Mouse (Mus musculus): ENCODE results near the gene Abtb2.

DNA sequence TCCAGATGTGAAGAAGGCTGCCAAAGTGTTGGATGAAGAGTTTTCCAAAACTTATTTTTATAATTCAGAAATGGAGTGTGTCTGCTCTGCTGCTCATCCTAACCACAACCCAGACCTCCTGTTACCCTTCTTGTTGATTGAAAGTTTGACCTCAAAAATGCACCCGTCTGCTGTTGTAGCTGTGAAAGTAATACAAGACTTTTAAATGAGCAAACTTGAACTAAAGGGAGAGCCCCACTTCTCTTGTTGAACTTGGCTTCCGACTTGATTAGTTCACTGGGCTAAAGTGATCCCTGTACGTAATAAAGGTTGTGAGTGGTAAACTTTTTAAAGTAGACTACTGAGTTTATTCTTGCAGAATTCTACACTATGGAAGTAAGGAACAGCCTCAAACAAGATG, 10.3 kb downstream of the Abtb2 start:
- no peak for TF ChIP-seq CTCF (IDR thresholded peaks at IDR 0.05; ENCODE audit: control insufficient read depth, insufficient read depth, low read length)
- TF ChIP-seq POLR2A (IDR thresholded peaks at IDR 0.05; ENCODE audit: borderline replicate concordance, control insufficient read depth, low read depth, low read length) = no peak

Measured in bone marrow, adult 2 months (tissue).